Mouse (Mus musculus): ENCODE measurements around the gene Msrb3.

DNA sequence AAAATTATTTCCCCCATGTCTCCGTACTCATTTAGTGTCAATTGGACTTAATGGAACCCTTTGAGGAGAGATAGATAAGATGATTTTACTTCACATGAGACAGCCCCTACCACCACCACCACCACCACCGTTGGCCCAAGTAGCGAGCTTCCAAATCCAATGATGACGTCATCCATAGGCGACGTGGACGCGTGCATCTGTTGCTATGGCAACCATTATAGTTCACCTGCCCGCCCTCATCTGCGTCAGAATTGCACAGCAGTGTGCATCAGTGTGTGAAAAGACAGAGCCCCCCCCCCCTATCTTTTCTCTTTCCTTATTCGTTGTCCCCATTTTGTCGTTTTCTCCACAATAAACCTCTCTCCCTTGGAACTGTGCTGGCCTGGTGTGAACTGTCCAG, 135.9 kb downstream of the Msrb3 start:
- TF ChIP-seq CTCF (IDR thresholded peaks at IDR 0.05; ENCODE audit: low read depth) (no peak), EP300 (IDR thresholded peaks at IDR 0.05; ENCODE audit: low read depth) (no peak)
